Mouse (Mus musculus) intestine, postnatal 0 days (tissue): ENCODE data around the gene Gapt. TPM values are rescaled to one million over a fixed set of nuclear protein-coding genes. Genes with fewer than 3 reads are reported as not detected.
"Not testable (repeated sequence)": the region's sequence is repeated elsewhere in the genome, so short reads cannot be mapped to it uniquely, and the experiment has no call there.

Experiments
- ATAC-seq: fragments of 200-750 bp; cut with Nextera tagmentation; 2 replicates; pipeline ENCODE4 v1.8.0; 2017; ENCODE audit warnings: mild to moderate bottlenecking, moderate TSS enrichment, moderate library complexity
- H3K27ac ChIP-seq: fragments of 300-500 bp; sonication (generic); 2 replicates; pipeline ENCODE4 v1.5.1; 2014; ENCODE audit warnings: mild to moderate bottlenecking, low read depth, low read length, moderate library complexity
- H3K27me3 ChIP-seq: fragments of 300-500 bp; sonication (generic); replicated peaks from 2 replicates; pipeline ENCODE4 v1.6.1; 2014; ENCODE audit warnings: low read length, mixed read lengths; ENCODE audit not compliant: control insufficient read depth, insufficient read depth
- H3K36me3 ChIP-seq: fragments of 300-500 bp; sonication (generic); 2 replicates; pipeline ENCODE4 v1.6.1; 2014; ENCODE audit warnings: mild to moderate bottlenecking, moderate library complexity; ENCODE audit not compliant: control insufficient read depth, insufficient read depth
- H3K4me1 ChIP-seq: fragments of 300-500 bp; sonication (generic); replicated peaks from 2 replicates; pipeline ENCODE4 v1.6.1; 2014; ENCODE audit warnings: antibody characterized with exemption, low read length, mixed read lengths; ENCODE audit not compliant: control insufficient read depth, insufficient read depth
- H3K4me2 ChIP-seq: fragments of 300-500 bp; sonication (generic); replicated peaks from 2 replicates; pipeline ENCODE4 v1.6.1; 2014; ENCODE audit warnings: low read depth, mild to moderate bottlenecking, moderate library complexity
- H3K4me3 ChIP-seq: fragments of 300-500 bp; sonication (generic); 2 replicates; pipeline ENCODE4 v1.5.1; 2014; ENCODE audit warnings: low read depth, low read length
- H3K9ac ChIP-seq: fragments of 300-500 bp; sonication (generic); 2 replicates; pipeline ENCODE4 v1.6.1; 2014; ENCODE audit warnings: mild to moderate bottlenecking, low read depth, low read length
- H3K9me3 ChIP-seq: fragments of 300-500 bp; sonication (generic); 2 replicates; pipeline ENCODE4 v1.6.1; 2016; ENCODE audit warnings: mixed run types; ENCODE audit not compliant: control insufficient read depth
- CTCF ChIP-seq: sonication (generic); IDR thresholded peaks from 2 replicates; pipeline ENCODE4 v1.5.1; 2016; ENCODE audit warnings: low read depth, mild to moderate bottlenecking, control low read depth, antibody characterized with exemption, moderate library complexity
- WGBS: fragments of 180-500 bp; shearing (Covaris S2); extraction: QIAGEN DNeasy Blood & Tissue Kit; methylation state at CpG from one replicate; pipeline ENCODE4 v1.1.7; 2014; 5-methylcytosine and 5-hydroxymethylcytosine counted together
- polyA plus RNA-seq: library from polyadenylated mRNA; unstranded; fragments of >200 nt; fragmentation: Nextera tagmentation; extraction: Ambion mirVana; gene quantifications from 2 replicates; pipeline ENCODE4 v1.2.1, GENCODE M21; 2015

Gene Gapt
- polyA plus RNA-seq, 1 experiment from 2014 or later, result 0.18 TPM

DNA sequence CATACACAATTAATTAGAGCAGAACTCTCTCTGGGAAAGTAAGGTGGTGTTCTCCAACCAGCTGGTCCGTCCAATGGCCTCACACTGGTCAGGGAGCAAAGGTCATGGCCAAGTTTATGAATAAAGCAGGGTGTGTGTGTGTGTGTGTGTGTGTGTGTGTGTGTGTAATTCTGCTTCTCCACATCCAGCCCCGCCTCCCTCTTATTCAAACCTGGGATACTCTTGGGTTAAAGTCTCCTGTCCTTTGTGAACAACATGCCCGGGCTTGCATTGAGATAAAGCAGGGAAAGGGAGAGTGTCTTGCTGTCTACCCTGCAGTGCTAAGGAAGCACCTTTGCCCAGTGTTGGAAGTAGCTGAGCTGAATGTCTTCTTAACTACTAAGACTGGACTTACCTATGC, 35.6 kb upstream of the Gapt start:
- Histone ChIP-seq H3K4me2 (no peak overlapping the region), H3K4me3 (no peak overlapping the region), H3K9me3 (no peaks in the 10 kb centered on the region), H3K9ac (no peak overlapping the region), H3K4me1 (no peaks in the 10 kb centered on the region), H3K36me3 (peaks cover 3% of the 10 kb centered on the region; the same call in 1 of the 2 replicates), H3K27ac (no peak overlapping the region), H3K27me3 (no peaks in the 10 kb centered on the region)
- no peak for TF ChIP-seq CTCF
- ATAC-seq, result 0 out of 2 replicates have a peak, but pooled peaks have one; percentile 10
- 31% methylated on average over 3 of the region's 3 CpGs for WGBS

- peak; percentile 86 for TF ChIP-seq CTCF
- H3K27me3 ChIP-seq, result no peaks in the 10 kb centered on the region
- H3K4me1 ChIP-seq, result no peaks in the 10 kb centered on the region
- ATAC-seq, result no peak
- 17% methylated on average over 8 of the region's 8 CpGs for WGBS
- no peak overlapping the region for H3K4me3 ChIP-seq
- no peak overlapping the region for H3K4me2 ChIP-seq
- H3K9me3 ChIP-seq, result no peaks in the 10 kb centered on the region
- no peak overlapping the region for H3K27ac ChIP-seq
- no peaks in the 10 kb centered on the region for H3K36me3 ChIP-seq
- H3K9ac ChIP-seq, result no peak overlapping the region
These were observed 35.2 kb upstream of the Gapt start for GRCm38 (mm10) chr13:110392210-110392609.

DNA sequence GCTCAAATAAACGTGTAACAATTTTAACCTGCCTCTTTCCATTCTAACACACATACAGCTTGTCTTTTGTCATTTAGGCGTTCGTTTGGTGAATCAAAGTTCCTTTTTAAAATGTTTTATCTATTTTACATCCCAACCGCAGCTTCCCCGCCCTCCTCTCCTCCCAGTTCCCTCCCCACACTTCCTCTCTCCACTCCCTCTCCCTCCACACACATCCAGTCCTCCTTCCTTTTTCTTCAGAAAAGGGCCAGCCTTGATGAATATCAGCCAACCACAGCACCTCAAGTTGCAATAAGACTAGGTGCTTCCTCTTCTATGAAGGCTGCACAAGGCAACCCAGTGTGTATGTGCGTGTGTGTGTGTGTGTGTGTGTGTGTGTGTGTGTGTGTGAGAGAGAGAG, 27.5 kb upstream of the Gapt start:
- no peaks in the 10 kb centered on the region for H3K36me3 ChIP-seq
- ATAC-seq, result no peak
- H3K27me3 ChIP-seq, result no peaks in the 10 kb centered on the region
- no peak overlapping the region for H3K9ac ChIP-seq
- 63% methylated on average over 6 of the region's 6 CpGs for WGBS
- H3K4me2 ChIP-seq, result no peak overlapping the region
- no peak for TF ChIP-seq CTCF
- H3K27ac ChIP-seq, result no peak overlapping the region
- H3K4me3 ChIP-seq, result no peak overlapping the region
- no peaks in the 10 kb centered on the region for H3K9me3 ChIP-seq
- no peaks in the 10 kb centered on the region for H3K4me1 ChIP-seq

DNA sequence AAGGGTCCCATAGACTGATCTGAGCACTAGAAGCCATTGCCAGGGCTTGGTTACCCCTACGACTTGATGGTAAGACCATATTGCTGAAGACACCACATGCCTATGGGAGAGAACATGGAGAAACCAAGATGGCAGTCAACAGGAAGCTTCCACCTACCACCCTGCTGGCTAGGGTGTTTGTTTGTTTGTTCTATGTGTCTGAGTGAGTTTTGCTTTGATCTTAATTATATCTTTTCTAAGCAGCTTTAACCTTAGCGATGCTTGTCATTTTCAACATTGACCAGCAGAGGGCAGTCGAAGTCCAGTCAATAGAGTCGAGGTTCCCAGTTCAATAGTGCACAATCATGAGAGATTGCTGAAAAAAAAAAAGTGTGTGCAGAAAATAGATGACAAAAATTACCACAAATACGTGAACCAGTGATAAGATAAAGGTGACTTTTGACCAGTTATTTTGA, 25.5 kb upstream of the Gapt start:
- no peak overlapping the region for H3K27ac ChIP-seq
- H3K4me1 ChIP-seq, result no peaks in the 10 kb centered on the region
- H3K4me2 ChIP-seq, result no peak overlapping the region
- 19% methylated on average over 5 of the region's 5 CpGs for WGBS
- H3K36me3 ChIP-seq, result no peaks in the 10 kb centered on the region
- no peaks in the 10 kb centered on the region for H3K9me3 ChIP-seq
- no peak overlapping the region for H3K9ac ChIP-seq
- no peak for ATAC-seq
- peak; percentile 87 for TF ChIP-seq CTCF
- no peaks in the 10 kb centered on the region for H3K27me3 ChIP-seq
- H3K4me3 ChIP-seq, result no peak overlapping the region

- no peak overlapping the region for H3K4me3 ChIP-seq
- H3K9ac ChIP-seq, result no peak overlapping the region
- no peaks in the 10 kb centered on the region for H3K27me3 ChIP-seq
- H3K36me3 ChIP-seq, result no peaks in the 10 kb centered on the region
- H3K4me1 ChIP-seq, result no peaks in the 10 kb centered on the region
- TF ChIP-seq CTCF, result no peak
- WGBS, result 93% methylated on average over 1 of the region's 1 CpGs
- no peaks in the 10 kb centered on the region for H3K9me3 ChIP-seq
- no peak overlapping the region for H3K4me2 ChIP-seq
- ATAC-seq, result no peak
- no peak overlapping the region for H3K27ac ChIP-seq
These were observed 12.7 kb upstream of the Gapt start for GRCm38 (mm10) chr13:110369673-110370072.

DNA sequence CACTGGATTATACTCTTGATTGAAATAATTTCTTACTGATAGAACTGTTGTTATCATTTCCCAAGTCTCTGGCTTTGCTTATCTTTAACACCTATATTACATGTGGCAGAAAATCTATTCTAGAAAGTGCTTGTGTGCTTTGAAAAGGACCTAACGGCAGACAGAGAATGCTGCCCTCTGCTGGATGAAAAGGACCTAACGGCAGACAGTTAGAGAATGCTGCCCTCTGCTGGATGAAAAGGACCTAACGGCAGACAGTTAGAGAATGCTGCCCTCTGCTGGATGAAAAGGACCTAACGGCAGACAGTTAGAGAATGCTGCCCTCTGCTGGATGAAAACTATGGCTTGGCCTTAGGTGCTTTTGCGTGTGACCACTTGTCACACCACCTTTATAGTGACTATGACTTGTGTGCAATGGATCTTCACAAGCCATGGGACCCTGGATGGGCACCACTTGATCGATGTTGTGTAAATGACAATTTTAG, 11.6 kb upstream of the Gapt start:
- WGBS, result 54% methylated on average over 6 of the region's 6 CpGs
- not testable (repeated sequence) for ATAC-seq, H3K4me3 ChIP-seq

More for the DNA sequence above, 11.6 kb upstream of the Gapt start:
- H3K9me3 ChIP-seq, H3K9ac ChIP-seq, H3K27ac ChIP-seq, H3K4me1 ChIP-seq, H3K27me3 ChIP-seq, H3K36me3 ChIP-seq, H3K4me2 ChIP-seq: not testable (repeated sequence)
- TF ChIP-seq CTCF, result peak; percentile 99
